Mouse (Mus musculus) MEL-GATA-1-ER (cell line): ENCODE measurements around the gene Map2k5.

Experiments
- DNase-seq: peaks from one replicate; pipeline ENCODE4 v3.0.0-alpha.2; 2012; ENCODE audit warnings: low read depth; ENCODE audit errors: extremely low read depth

Gene Map2k5

GRCm38 (mm10) chr9:63146856-63147274, 230.8 kb downstream of the Map2k5 start:
- DNase-seq, result no peak

GRCm38 (mm10) chr9:63146126-63146855, 231.4 kb downstream of the Map2k5 start:
- no peak for DNase-seq

GRCm38 (mm10) chr9:63145249-63146125, 232.2 kb downstream of the Map2k5 start:
- no peak for DNase-seq

- DNase-seq, result no peak
Measured at GRCm38 (mm10) chr9:63144502-63145248, 233.0 kb downstream of the Map2k5 start.

- no peak for DNase-seq
Measured at GRCm38 (mm10) chr9:63143641-63144501, 233.8 kb downstream of the Map2k5 start.

GRCm38 (mm10) chr9:63143227-63143626, 234.5 kb downstream of the Map2k5 start:
- no peak for DNase-seq

- no peak for DNase-seq
Measured at GRCm38 (mm10) chr9:63142335-63143036, 235.2 kb downstream of the Map2k5 start.

GRCm38 (mm10) chr9:63141641-63142334, 235.9 kb downstream of the Map2k5 start:
- no peak for DNase-seq

GRCm38 (mm10) chr9:63140211-63140610, 237.5 kb downstream of the Map2k5 start:
- DNase-seq, result no peak

GRCm38 (mm10) chr9:63139661-63140060, 238.0 kb downstream of the Map2k5 start:
- DNase-seq, result no peak

- DNase-seq, result no peak
Measured at GRCm38 (mm10) chr9:63138481-63138967, 239.2 kb downstream of the Map2k5 start.

GRCm38 (mm10) chr9:63137615-63137915, 240.1 kb downstream of the Map2k5 start:
- no peak for DNase-seq

- DNase-seq, result no peak
Measured at GRCm38 (mm10) chr9:63136756-63137614, 240.7 kb downstream of the Map2k5 start.

GRCm38 (mm10) chr9:63136241-63136640, 241.5 kb downstream of the Map2k5 start:
- no peak for DNase-seq

- peak; percentile 23 for DNase-seq
Measured at GRCm38 (mm10) chr9:63135801-63136200, 241.9 kb downstream of the Map2k5 start.

- no peak for DNase-seq
Measured at GRCm38 (mm10) chr9:63135356-63135755, 242.3 kb downstream of the Map2k5 start.

- no peak for DNase-seq
Measured at GRCm38 (mm10) chr9:63133659-63134058, 244.0 kb downstream of the Map2k5 start.
